Mouse (Mus musculus) urinary bladder, adult 18-20 months (tissue): ENCODE results near the gene Fam160a1.

Source experiments
- DNase-seq, 2 experiments: peaks; one replicate each; pipeline ENCODE4 v3.0.0; 2022; ENCODE audit warnings: low spot score in 2 of 2, mixed read lengths in 2 of 2

Fam160a1 gene

DNA sequence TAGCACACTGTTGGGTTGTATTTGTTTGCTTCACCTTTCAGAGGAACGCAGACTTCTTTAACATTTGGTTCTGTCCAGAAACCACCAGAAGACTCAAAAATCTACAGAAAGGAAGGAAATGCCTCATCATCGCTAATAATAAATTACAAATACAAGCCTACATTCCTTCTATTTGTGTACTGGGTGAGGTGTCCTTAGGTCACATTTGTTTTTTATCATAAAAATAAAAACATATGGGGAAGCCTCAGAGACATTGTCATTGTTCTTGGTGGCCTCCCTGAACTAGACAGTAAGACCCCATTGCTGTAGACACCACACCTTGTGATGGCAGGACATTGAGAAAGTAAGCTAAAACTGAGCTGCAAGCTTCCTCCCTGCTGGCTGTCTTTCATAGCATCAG is at the start of gene Fam160a1:
Gene Fam160a1, minus strand, starts transcription at position 101 of the 400 bp plus-strand sequence.
- DNase-seq = no peak

DNA sequence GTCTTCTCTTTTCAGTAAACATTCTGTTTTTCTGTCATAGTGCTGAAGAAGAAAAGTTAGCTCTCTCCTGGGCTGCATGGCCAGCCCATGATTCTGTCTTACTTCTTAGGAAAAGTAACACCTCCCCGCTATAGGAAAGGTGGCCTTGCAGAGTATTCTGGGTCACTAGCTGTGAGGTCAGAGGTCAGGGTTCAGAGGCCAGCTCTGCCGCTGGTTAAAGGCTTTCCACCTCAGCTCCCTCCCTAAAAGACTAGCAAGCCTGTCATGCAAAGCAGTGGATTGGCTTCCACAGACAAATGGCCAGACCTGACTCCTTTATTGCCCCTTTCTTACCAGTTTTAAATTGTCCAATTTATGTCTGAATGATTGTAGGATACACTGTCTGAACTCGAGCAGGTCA is 46.9 kb upstream of the Fam160a1 start:
- no peak for DNase-seq

GRCm38 (mm10) chr3:85862886-85863285 is 45.8 kb upstream of the Fam160a1 start:
- no peak for DNase-seq

DNA sequence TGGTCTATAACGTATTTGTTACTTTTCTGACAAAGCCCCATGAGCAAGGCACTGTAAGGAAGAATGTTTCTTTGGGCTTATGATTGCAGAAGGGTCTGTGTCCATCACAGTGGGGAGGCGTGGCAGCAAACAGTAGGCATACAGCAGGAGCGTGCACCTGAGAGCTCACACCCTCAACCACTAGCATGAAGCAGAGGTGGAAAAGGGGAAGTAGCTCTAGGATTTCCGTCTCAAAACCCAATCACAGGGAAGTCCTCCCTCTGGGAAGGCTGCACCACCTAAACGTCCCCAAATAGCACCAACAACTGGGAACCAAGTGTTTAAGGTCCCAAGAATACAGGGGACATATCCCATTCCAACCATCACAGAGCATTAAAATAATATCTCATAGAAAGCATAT is 43.9 kb upstream of the Fam160a1 start:
- DNase-seq = no peak

DNA sequence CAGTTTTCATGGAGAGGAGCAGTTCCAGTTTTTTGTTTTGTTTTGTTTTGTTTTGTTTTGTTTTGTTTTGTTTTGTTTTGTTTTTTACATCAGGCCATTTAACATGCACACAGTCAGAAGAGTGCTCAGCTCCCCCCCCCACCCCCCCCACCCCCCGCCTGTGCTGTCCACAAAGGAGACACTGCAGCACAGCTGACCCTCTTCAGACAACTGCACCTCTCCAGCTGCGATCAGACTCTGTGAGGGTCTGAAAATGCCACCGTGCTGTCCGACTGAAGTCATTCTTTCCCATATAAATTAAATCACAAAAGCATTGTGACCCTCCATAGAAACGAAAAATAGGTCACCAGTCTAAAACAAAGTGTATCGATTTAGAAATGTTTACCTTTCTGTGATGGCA is 42.2 kb upstream of the Fam160a1 start:
- DNase-seq = no peak

GRCm38 (mm10) chr3:85858140-85859135 is 41.3 kb upstream of the Fam160a1 start:
- DNase-seq = no peak

GRCm38 (mm10) chr3:85857083-85857482 is 40.0 kb upstream of the Fam160a1 start:
- DNase-seq = no peak

- DNase-seq = no peak
Measured at GRCm38 (mm10) chr3:85855947-85856346, 38.9 kb upstream of the Fam160a1 start.

GRCm38 (mm10) chr3:85855043-85855442 is 38.0 kb upstream of the Fam160a1 start:
- no peak for DNase-seq

GRCm38 (mm10) chr3:85854143-85854542 is 37.1 kb upstream of the Fam160a1 start:
- no peak for DNase-seq

DNA sequence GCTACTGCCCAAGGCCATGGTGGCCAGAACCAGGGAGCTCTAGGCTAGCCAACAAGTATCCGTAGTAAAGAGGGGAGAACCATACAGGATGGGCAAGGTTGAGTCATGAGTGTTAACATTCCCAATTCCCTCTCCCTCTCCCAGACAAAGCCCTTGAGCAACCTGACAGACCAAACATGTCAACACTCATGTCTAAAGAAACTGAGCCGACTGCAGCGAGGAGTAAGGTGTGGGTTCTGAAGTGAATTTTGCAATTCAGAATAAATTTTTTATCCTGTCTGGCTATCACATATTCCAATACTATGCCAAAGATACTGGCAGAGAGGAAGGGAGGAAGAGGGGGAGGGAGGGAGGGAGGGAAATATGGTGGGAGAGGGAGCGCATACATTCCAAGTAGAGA is 36.6 kb upstream of the Fam160a1 start:
- DNase-seq = no peak

DNA sequence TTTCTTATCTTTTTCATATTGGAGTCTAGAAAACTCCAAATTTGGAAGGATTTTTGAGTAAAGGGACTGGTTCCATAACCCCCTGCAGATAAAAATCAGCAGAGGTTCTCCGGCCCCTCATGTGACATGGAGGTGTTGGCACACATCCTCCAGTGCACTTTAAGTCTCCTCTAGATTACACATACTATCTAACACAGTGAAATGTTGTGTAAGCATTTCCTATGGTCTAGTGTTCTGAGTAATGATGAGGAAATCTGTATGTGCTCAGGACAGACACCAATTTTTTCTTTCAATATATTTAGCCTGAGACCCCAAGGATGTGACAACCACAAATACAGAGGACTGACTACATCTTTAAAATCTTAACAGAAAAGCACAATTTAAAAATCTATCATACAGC is 33.0 kb upstream of the Fam160a1 start:
- DNase-seq = no peak

GRCm38 (mm10) chr3:85846316-85846715 is 29.2 kb upstream of the Fam160a1 start:
- no peak for DNase-seq

- DNase-seq = no peak
Measured at GRCm38 (mm10) chr3:85845341-85845740, 28.2 kb upstream of the Fam160a1 start.

DNA sequence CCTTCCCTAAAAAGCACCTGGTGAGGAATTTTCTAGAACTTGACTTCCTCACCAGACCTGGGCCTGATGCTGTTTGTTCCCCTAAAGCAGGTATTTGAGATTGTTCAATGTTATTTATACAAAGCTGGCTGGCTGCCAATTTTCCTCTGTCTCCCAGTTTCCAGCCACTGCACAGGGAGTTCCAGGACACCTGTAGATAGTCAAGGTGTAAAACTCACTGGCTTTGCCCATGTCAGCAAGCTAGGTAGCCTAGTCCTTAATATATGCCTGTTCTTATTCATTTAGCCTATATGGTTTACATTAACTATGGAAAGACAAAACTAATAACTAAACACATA is 25.8 kb upstream of the Fam160a1 start:
- DNase-seq = no peak

- DNase-seq = no peak
Measured at GRCm38 (mm10) chr3:85842177-85842880, 25.2 kb upstream of the Fam160a1 start.

GRCm38 (mm10) chr3:85841454-85842176 is 24.5 kb upstream of the Fam160a1 start:
- no peak for DNase-seq

DNA sequence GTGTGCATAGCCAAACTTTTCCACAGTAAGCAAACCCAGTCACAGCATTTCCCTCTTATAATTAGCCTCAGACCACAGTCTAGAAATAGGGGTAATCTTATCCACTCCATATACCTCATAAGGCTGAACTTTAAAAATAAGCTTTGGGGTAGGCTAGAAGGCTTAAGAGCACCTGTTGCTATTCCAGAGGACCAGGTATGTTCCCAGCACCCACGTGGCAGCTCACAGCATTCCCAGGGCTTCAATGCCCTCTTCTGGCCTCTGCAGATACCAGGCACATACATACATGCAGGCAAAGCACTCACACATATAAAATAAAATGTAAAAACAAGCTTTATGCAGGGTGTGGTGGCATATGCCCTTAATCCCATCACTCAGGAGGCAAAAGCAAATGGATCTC is 16.5 kb upstream of the Fam160a1 start:
- DNase-seq = no peak

DNA sequence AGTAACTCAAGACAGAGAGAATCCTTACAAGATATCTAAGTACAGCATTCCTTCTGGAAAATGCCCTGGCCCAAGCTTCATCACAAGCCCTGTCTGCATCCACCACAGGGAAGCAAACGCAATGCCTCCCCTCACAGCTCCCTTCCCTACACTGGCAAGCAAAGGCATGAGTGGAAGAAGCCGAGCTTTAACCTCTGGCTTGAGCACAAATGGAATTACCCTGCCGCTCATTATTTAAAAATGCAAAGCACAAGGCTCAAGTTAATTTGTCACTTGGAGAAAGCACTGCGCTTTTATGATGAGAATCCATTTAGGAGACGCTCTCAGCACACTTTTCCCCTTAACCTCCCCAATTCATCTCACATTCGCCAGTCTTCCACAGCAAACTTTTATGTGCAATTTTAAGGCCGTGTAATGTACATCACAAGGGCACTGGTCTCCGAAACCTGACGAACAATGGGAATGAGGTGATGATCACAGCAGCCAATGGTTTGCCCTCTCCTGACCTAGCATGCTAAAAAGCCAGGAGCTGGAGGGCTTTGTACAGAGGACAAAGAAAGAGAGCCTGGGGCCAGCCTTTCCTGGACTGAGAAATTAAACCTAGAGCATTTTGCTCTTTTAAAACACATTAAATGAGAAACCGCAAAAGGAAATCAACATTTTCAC is 15.5 kb upstream of the Fam160a1 start:
- no peak for DNase-seq

DNA sequence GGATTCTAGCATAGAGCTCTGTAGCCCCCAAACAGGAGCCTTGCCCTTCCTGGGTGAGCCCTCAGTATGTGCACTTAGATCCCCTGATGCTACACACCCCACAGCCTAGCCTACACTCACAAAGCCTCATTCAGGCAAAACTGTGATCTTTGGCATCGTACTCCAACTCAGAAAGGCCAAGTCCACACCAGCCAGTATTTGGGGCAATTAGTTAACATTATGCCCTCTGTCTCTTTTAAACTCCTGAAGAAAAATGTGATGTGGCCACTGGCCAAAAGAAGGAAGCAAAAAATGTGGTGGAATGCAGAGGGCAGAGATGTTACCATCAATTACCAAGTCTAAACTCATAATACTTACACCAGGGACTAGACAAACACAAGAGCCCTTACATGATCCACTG is 14.7 kb upstream of the Fam160a1 start:
- no peak for DNase-seq

DNA sequence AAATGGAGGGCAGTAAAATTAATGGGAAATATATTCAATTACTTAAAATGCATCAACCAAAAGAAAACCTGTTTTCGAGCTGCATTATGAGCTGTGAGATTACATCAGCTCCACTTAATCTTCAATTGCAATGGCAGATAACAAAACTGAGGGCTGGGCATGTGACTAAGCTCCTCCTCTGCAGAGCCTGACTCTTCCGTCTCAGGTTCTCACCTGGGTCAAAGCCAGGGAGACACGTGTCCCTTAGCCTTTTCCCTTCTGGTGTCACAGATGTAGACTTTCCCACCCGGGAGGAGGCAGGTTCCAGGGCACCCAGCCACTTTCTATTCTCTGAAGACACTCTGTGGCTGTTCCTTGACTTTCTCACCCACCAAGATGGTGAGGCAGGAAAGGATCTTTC is 12.0 kb upstream of the Fam160a1 start:
- no peak for DNase-seq

DNA sequence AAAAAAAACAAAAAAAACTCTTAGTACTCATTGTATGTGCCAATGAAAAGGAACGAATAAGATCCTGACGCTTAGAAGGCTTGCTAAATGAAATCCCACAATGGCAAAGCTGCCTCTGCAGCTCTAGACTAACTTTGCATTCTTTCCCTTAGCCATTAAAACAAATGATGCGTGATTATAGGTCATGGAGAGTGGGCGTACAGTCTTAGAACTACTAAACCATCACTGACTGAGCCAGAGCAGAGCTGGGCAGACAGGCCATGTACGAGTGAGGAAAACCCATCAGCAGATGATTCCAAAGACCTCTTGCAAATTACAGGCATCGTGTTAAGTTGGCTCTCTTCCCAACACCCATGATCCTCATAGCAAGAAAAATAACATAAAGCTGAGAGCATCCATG is 10.7 kb upstream of the Fam160a1 start:
- DNase-seq = no peak
